Mouse (Mus musculus) thymus, postnatal 14 days (tissue): ENCODE measurements at regions not wholly inside any gene's neighbourhood (a gene's known extent, or its start where the extent isn't known, plus 50 kb on each side); places are given as distances from the start of the nearest gene placed in this dataset.

Source experiments
- DNase-seq: peaks from one replicate; pipeline ENCODE4 v3.0.0; 2021

DNA sequence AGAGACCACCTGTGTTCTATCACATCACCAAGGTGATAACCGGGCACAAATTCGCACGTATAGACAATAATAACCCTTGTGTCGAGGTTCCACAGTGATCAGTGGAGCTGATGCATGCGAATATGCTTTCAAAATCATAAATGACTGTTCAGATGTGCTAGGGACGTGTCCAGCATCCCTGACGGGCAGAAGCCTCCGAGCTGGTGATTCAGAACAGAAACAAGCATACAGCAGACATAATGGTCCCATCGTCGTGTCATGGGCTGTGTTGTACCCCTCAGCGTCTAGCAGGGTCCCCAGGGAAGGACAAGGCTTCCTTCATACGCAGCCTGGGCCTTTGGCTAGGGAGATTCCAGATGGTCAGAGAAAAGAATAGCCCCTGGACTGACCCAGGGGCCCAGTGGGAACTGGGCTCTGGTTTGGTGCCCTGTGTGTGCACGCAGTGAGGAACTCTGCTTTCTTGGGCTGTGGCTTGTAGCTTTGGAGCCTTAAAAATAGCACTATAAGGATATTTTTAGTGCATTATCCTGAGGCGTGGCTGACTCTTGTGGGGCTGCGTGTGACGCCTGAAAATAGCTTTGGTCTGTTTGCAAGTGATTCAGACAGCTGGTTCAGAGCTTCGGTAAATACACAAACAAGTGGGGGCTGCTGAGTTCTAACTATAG lies 137.3 kb downstream of the Fam43a start:
- DNase-seq: no peak

DNA sequence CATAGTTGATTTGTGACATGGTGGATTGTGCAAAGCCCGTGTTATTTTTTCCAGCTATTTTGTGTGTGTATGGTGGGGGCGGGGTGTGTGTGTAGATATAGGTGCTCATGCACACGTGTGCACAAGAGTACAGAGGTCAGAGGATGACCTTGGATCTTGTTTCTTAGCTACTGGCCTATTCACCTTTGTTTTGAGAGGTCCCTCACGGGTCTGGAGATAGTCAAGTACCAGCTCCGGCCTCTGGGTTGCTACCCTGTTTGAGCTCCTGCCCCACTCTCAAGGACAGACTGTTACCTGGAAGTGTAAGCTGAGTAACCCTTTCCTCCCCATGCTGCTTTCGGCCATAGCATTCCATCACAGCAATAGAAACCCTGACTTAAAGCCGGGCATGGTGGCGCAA lies 138.0 kb downstream of the Fam43a start:
- no peak for DNase-seq

DNA sequence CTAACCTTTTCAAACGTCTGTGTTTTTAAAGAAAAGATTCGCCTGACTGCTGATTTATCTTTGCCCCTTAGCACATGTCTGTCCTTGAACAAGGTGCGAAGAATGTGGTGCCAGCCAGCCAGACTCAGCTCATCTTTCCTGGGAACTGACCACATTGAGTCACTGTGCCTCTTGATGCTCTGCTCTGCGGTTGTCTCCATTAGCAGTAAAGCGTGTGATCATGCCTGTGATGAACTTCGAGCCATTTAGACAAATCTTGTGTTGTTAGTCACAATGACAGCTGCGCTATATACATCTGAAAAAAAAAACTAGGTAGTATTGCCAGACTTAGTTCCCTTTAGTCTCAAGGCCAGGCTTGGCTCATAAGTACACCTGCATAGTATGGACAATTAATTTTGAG lies 140.1 kb downstream of the Fam43a start:
- DNase-seq: no peak

DNA sequence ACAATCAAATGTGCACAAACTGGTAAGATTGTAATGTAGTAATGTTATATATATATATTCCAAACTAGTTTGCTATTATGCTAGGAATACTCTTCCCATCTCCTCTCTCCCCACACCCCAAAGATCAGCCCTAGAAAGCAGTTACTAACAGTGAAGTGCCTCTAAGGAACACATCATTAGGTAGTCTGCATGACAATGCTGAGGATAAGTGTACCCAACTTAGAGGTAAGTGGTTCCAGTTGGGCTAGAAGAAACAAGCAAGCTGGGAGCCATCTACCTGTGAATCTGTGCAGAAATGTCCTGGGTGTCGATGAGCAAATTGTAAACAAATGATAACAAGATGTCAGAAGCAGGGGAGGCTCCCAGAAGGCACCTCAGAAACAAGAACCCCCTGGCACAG lies 141.7 kb downstream of the Fam43a start:
- DNase-seq: no peak

DNA sequence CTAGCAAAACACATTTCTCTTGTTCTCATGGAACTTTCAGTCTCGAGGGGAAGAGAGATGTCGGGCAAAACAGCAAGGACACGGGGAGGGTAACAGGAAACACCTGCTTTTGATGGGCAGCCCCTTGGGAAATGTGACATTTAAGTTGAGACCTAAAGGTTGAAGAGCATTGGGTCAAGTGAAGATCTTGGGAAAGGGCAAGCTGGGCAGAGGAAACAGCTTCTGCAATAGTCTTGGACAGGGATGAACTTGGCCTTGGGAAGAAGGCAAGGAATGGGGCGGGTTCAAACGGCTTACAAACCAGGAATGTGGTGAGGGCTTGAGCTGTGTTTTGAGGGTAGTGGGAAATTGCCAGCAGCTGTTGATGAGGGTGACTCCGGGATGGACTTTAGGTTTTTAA lies 143.0 kb downstream of the Fam43a start:
- DNase-seq: no peak

DNA sequence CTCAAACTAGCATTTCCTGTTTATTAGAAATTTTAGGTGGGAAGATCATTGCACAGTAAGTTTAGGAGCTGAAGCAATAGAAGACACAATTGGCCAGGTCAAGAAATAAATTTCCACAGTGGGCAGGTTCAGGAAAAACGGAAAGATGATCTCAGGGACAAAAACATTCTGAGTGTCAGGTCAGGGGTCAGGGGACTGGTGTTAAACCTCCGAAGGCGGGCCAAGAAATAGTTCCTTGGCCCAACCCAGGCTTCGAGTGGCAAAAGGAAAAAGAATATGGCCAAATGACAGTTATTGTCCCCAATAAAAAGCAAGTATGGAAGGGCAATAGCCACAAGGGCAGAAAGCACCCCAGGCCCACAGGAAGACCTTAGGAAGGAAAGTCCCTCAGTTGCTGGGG lies 144.0 kb downstream of the Fam43a start:
- no peak for DNase-seq

DNA sequence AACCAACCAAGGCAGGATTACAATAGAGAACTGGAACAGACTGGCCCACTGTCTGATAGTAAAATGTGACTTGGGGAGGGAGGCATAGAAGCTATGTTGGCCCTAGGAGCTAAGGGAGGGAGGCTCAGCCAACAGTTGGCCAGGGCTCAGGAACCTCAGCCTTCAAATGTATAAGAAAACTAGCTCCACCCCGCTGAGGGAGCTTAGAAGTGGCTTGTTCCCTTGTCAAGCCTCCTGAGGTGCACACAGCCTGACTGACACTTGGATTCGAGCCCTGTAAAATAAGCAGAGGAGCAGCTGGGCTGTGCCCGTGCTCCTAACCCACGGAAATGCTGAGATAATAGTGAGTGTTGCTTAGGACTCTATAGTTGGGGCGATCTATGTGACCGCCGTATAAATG lies 144.7 kb downstream of the Fam43a start:
- DNase-seq: no peak

DNA sequence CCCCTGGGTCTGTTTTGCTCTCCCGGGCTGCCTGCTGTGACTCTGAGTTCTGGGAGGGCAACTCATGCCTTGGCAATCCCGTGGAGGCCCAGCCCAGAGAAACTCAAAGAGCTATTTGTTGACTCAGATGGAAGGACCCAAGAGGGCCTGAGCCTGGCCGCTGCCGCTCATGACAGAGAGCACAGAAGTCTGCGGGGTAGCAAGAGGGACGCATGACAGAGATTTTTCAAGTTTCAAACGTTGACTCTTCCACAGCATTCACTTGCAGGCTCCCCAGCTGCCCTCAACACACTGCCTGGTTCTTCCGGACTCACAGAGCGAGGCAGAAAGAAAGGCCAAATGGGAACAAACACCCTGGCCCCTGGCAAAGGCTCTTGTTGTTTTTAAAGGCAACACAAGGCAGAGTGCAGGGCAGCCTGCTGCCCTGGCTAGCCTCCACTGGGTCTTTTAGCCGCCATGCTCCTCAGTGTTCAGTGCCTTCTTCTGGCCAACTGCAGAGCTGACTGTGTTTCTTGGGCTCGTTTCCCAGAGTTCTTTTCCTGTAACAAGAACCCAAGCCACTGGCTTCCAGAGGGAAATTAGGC lies 146.2 kb downstream of the Fam43a start:
- DNase-seq: no peak

DNA sequence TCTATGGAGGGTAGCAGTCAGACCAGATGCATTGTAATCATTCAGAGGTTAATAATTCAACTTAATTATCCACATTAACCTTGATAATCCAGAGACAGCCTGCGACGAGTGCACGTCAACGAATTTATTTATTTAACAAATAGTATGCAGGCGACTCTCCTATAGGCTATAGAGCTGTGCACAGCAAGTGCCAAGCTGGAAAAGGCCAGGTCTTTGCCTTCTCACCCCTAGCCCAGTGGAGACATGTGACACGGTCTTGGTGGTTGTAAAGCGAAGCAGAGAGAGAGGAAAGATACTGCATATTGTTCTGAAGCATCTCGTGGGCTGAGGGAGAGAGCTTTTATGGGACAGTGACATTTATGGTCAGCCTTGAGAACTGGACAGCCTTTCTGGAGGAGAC lies 146.7 kb downstream of the Fam43a start:
- DNase-seq: no peak

DNA sequence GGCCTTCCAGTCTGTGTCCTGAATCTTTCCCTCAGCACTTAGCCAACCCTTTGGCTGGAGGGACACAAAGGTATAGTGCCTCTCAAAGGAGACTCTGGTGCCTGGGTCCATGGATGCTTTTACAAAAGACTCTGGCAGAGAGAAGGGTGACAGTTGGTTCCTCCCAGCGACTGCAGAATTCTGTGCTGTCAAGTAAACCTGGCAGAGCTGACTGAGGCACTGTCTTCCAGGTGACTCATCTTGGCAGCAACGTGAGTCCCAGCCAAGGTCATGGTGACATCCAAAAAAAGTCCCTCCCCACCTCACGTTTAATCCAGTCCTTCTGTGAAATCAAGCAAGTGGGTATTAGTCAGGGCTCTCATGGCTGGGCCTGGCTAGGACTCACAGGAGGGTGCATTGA lies 150.3 kb downstream of the Fam43a start:
- DNase-seq: no peak

DNA sequence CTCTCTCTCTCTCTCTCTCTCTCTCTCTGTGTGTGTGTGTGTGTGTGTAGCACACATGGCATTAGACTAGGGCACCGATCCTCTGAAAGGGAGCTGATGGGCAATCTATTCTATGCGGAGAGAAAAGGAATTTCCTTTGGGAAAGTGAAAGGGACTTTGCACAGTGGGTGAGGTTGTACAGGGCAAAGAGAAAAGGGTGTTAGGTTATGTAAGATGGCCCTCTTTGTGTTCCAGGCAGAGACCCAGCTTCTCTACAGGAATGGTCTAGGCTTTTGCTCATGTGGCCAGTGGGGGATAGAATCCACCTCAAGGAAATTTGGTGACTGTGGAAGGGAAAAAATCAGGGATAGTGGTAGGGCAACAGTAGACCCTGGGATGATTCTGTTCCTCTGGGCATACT lies 156.2 kb downstream of the Fam43a start:
- no peak for DNase-seq

DNA sequence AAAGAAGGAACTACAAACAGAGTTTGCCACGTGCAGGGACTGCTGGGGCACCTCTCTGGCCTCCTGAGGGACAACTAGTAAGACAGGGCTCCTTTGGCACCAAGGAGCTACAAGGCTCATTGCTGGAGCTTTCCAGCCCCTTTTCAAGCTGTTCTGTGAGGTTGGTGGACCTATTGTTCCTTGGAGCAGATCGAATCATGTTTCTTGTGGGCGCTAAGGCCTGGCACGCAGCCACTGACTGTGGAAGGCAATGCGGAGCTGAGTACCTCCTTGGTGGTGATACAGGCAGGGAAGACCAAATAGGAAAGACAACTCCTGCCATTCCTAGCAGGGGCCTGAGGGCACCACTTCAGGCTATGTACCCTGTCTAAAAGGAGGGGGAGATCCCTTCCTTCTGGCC lies 157.2 kb downstream of the Fam43a start:
- no peak for DNase-seq

DNA sequence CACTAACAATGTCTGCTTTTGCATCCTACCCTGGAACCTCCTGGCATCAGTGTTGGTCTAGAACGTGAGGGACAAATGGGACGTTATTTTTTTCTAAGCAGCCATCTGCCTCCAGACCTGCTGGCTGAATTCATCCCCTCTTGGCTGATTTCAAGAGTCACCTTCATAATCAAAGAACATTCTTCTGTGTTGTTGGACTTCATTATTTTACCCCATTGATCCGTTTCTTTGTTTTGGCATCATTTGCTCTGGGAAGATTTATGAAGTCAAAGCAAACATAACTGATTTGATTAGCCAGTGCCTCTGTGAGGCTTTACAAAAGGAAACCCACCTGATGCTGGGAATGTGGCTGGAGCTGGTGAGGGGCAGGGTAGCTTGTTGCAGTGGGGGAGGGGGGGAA lies 158.0 kb downstream of the Fam43a start:
- DNase-seq: no peak

DNA sequence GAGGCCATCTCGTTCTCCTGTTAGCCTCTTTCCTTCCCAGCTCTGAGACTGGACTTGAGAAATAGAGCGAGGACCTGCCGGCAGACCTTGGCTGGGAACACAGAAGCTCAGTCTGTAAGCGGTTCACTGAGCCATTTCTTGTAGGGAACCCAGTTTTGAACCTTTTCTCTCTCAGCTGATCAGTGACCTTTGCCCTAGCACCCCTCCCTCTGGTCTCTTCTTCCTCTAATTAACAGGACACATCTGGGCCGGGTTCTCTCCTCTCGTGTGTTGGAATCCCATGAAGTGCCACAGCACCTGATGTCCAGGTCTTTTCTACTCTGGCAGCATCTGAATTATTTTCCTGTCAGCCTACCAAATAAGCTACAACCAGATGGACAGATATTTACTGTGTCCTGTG lies 158.5 kb downstream of the Fam43a start:
- no peak for DNase-seq

DNA sequence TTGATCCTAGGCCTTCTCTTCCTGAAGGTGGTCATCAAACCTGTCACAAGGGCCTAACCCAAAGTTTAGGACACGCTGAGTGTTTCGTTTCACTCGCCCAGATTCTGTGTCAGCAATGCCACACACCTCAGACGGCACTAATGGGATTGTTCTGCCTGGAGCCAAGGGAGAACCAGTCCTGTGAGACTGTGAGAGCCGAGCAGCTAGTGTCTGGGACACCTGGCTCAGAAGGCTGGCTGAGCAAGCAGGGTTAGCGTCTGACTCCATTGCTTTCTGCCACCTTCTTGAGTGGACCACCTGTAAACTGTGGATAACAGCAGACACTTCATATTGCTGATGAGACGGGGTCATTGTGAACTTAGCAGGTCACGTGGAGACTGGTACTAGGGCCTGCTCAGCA lies 160.0 kb downstream of the Fam43a start:
- no peak for DNase-seq

DNA sequence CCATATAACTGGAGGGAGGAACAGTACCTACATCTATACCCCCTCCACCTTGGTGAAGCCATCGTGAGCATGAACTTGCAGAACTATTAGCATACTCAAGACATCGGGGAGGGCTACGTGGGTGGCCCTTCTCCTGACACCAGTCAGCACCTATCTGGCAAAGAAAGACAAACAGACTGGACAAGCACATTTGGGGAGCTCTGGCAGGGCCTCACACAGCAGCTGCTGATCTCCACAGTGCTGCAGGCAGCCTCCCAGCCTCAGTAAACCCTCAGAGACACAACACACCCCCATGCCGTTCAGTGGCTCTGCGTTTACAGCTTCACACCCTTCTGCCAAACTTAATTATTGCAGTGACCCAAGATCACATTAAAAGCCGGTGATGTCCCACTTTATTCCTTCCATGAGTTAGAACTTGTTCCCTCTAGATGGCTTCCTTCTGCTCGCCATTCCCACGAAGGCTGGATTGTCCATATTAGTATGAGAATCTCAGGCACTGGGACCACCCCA lies 161.7 kb downstream of the Fam43a start:
- DNase-seq: no peak

DNA sequence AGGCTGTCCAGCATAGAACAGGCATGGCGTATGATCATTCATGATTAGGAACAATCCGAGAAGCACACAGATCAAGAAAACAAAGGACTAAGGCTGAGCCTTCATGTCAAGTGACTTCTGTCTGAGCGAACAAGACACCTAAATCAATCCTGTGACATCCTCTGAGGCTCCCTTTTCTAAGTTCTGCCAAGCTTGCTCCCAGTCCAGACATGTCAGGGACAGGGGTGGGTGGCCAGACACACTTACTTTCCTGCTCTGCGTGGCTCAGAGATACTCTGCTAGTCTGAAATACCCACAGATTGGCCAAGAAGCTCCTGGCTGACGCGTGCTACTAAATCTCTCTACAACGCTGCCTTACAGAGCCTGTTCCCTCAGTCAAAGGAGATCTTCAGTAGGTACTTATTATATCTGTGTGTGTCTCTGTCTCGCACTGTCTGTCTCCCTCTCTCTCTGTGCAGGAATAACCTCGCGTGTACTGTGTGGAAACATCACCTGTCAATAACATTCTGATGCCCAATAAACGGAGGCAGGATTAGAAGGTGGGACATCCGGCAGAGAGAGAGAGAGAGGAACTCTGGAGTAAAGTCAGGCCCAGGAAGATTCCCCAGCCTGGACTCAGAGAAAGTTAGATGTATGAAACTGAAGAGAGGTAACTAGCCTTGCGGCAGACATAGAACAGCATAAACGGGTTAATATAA lies 163.5 kb downstream of the Fam43a start:
- DNase-seq: no peak

DNA sequence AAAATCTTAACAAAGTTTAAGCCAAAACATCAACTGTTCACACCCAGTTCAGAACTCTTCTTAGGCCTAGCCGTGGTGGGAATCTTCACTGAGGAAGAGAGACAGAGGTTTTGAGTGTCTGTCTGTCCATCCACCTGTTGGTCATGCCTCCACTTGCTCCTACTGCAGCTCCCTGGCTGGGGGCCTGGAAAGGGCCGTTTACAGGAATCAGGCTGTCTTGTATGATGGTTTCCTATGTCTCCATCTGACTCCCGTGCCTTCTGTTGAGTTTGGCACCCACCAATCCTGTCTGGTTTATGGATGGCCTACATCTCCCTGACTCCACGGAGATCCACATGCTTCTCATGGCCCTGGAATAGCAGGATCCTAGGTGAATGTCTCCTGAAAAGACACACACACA lies 166.1 kb downstream of the Fam43a start:
- no peak for DNase-seq

DNA sequence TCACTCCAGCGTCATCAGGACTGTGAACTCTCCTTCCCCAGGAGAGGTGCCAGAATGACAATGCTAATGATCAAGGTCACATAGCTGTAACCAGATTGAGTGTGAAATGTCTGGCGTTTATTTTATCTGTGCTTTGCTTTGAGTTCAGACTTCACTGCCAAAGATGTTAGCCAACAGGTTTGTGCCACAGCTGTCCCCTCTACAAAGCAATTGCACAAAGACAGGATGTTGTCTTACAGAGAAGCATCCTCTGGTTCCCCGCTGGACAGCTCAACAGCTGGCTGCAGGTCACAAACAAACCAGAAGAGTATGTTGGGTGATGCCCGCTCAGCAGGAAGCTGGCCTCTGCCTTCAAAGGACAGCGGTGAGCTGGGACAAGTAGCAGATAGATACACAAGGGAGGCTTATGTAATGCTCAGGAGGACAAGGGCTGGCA lies 169.5 kb downstream of the Fam43a start:
- no peak for DNase-seq

DNA sequence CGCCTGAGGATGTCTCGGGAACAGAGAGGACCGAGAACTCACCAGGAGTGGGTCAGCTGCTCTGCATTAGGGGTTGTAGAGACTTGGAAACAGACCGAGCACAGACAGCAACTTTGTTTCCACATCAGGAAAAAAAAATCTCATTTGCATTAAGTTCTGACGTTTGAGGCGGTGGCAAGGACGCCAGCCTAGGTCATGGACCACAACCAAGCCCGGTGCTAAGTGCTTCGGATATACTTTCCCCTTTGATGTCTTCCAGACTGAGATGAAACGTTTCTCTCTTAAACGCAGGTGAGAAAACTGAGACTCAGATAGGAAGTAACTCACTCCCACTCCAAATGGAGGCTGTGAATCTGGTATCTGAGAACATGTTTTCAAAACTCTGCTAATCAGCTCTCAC lies 169.9 kb downstream of the Fam43a start:
- DNase-seq: peak; percentile 50

DNA sequence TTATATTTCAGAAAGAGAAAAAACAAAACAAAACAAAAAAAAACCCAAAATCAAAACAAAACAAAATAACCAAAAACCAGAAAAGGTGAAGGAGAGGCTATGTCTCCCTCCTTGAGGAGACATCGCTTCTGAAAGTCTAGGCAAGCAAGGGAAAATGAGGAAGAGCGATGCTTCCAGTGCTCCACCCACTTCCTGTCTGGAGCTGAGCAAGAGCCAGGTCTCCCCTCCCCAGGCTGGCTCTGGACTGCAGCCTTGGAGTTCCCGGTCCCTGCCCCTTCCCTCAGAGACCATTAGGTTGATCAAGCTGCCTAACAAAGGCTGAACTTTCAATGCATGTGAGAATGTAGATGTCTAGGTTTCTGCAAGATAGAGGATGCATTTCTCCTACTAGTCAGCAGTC lies 173.3 kb downstream of the Fam43a start:
- DNase-seq: no peak

DNA sequence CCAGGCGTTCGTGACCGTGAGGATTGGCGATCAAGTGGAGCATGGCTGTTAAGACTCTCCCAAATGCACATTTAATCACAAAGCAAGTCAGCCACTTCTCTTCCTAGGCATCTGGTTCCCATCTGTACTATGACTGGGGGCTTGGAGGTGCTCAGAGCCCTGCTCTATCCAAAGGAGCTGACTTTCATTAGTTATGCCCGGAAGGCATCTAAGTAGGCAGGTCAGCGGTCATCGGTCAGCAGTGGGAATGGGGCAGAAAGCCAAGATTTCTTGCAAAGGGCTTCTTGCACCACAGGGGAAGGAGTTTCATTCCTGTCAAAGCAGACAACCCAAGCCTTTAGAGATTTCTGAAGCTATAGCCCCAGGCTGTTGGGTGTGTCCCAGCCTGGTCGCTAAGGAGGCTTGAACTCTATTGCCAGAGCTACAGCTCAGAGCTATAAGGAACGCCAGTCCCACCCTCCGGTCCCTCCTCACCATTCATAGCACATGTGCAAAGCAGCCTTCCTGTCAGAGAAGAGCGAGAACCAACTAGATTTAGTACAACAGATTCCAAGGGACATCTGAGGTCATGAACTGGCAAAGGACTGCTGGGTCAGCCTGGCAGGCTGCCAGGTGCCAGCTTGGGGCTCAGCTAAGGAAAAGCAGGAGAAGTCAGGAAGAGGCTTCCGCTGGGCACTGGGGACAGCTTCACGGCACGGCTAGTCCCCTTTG lies 175.6 kb downstream of the Fam43a start:
- no peak for DNase-seq
